In the genomic region with DNA sequence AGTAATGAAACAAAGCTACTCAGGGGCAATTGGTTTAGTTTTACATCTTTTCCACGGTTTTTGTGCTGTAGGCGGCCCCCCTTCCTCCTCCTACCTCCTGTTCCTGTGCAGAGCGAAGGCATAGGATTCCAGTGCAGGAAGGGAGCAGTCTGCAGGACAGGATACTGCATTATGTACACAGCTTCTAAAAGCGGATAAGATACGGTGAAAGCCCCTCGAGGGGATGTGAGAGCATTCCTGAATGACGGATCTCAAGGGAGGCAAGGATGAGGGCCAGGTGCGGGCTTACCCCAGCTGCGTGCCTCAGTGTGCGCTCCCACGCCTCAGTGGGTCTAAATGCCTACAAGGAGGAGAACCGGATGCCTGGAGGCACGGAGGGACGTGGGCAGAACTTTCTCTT, we compare ENCODE assay signal across 7 mouse cellular contexts. TPM values are rescaled to one million over a fixed set of nuclear protein-coding genes. Genes with fewer than 3 reads are reported as not detected.
DNase-seq lines count a peak whose midpoint lies in the region; ATAC-seq and TF ChIP-seq lines count a peak whose summit lies in the region.

No protein-coding gene starts in this region.

- H3K9ac ChIP-seq in kidney, embryonic 15.5 days: no peak overlapping the region
- H3K9ac ChIP-seq in intestine, embryonic 15.5 days: no peak overlapping the region
- H3K9ac ChIP-seq in stomach, embryonic 16.5 days (ENCODE audit: low read length): no peak overlapping the region; the same call in 1 of the 2 replicates

- WGBS in kidney, embryonic 15.5 days: 11% methylated on average over 14 of the region's 14 CpGs
- WGBS in kidney, adult 2 months: 11% methylated on average over 14 of the region's 14 CpGs
- WGBS in intestine, embryonic 15.5 days: 32% methylated on average over 14 of the region's 14 CpGs
- WGBS in stomach, embryonic 16.5 days: 22% methylated on average over 14 of the region's 14 CpGs

- peak overlapping the region; percentile 4; the same call in 1 of the 2 replicates for H3K27ac ChIP-seq in kidney, embryonic 15.5 days
- no peak overlapping the region for H3K27ac ChIP-seq in kidney, adult 2 months (ENCODE audit: insufficient read depth, low read depth, low read length)
- no peak overlapping the region for H3K27ac ChIP-seq in intestine, embryonic 15.5 days
- H3K27ac ChIP-seq in stomach, embryonic 16.5 days (ENCODE audit: low read length): no peak overlapping the region

- H3K9me3 ChIP-seq in kidney, embryonic 15.5 days (replicated peaks): no peaks in the 10 kb centered on the region
- H3K9me3 ChIP-seq in intestine, embryonic 15.5 days: no peaks in the 10 kb centered on the region
- no peaks in the 10 kb centered on the region for H3K9me3 ChIP-seq in stomach, embryonic 16.5 days (replicated peaks; ENCODE audit: control insufficient read depth, low read length)

- DNase-seq in kidney, adult 2 months: no peak
- peak; percentile 10 for DNase-seq in right cerebral cortex, adult 18-20 months
- DNase-seq in right cerebral cortex, postnatal 14 days: no peak
- no peak for DNase-seq in cerebellum, adult 9-11 months

- peaks cover 6% of the 10 kb centered on the region for H3K4me1 ChIP-seq in kidney, embryonic 15.5 days
- H3K4me1 ChIP-seq in kidney, adult 2 months (ENCODE audit: control insufficient read depth, insufficient read depth, low read length): no peaks in the 10 kb centered on the region
- H3K4me1 ChIP-seq in intestine, embryonic 15.5 days (replicated peaks): peaks cover 2% of the 10 kb centered on the region; the same call in 1 of the 2 replicates
- H3K4me1 ChIP-seq in stomach, embryonic 16.5 days (ENCODE audit: control insufficient read depth, insufficient read depth, low read length): no peaks in the 10 kb centered on the region

- ATAC-seq in kidney, embryonic 15.5 days (replicated peaks; ENCODE audit: low FRiP score): peak; percentile 75; the same call in 1 of the 2 replicates
- no peak for ATAC-seq in intestine, embryonic 15.5 days
- ATAC-seq in stomach, embryonic 16.5 days (ENCODE audit: insufficient read depth, low FRiP score): no peak

- no peaks in the 10 kb centered on the region for H3K27me3 ChIP-seq in kidney, embryonic 15.5 days
- H3K27me3 ChIP-seq in kidney, adult 2 months (replicated peaks; ENCODE audit: control insufficient read depth, insufficient read depth, low read length): 0 out of 2 replicates have a peak, but pooled peaks cover 1% of the 10 kb centered on the region
- no peaks in the 10 kb centered on the region for H3K27me3 ChIP-seq in intestine, embryonic 15.5 days (replicated peaks)
- H3K27me3 ChIP-seq in stomach, embryonic 16.5 days (ENCODE audit: control insufficient read depth, insufficient read depth, low read length): no peaks in the 10 kb centered on the region

- no peak for TF ChIP-seq POLR2A in kidney, adult 2 months (IDR thresholded peaks at IDR 0.05; ENCODE audit: low read depth, low read length)

- H3K36me3 ChIP-seq in kidney, embryonic 15.5 days: no peaks in the 10 kb centered on the region
- H3K36me3 ChIP-seq in kidney, adult 2 months (ENCODE audit: control insufficient read depth, insufficient read depth, low read length): no peaks in the 10 kb centered on the region
- H3K36me3 ChIP-seq in intestine, embryonic 15.5 days: no peaks in the 10 kb centered on the region
- H3K36me3 ChIP-seq in stomach, embryonic 16.5 days (ENCODE audit: control insufficient read depth, insufficient read depth, low read length): no peaks in the 10 kb centered on the region

- TF ChIP-seq CTCF in kidney, adult 2 months (conservative IDR thresholded peaks at IDR 0.05; ENCODE audit: insufficient read depth, insufficient read length, low read depth, low read length): no peak

- peak overlapping the region; percentile 29 for H3K4me3 ChIP-seq in kidney, embryonic 15.5 days (replicated peaks)
- H3K4me3 ChIP-seq in kidney, adult 2 months (ENCODE audit: insufficient read depth, low read depth, low read length): no peak overlapping the region
- no peak overlapping the region for H3K4me3 ChIP-seq in intestine, embryonic 15.5 days (replicated peaks)
- no peak overlapping the region; the same call in 1 of the 2 replicates for H3K4me3 ChIP-seq in stomach, embryonic 16.5 days (replicated peaks; ENCODE audit: low read length)

- peak overlapping the region; percentile 56 for H3K4me2 ChIP-seq in kidney, embryonic 15.5 days
- peak overlapping the region; percentile 20 for H3K4me2 ChIP-seq in intestine, embryonic 15.5 days (replicated peaks)
- peak overlapping the region; percentile 37; the same call in 1 of the 2 replicates for H3K4me2 ChIP-seq in stomach, embryonic 16.5 days (ENCODE audit: low read depth, low read length)

RNA-seq across cellular contexts. Expression of gene Sptssb, which starts 53.1 kb away (rescaled TPM):
- 1.8 and 2.5 TPM in 2 replicates for polyA plus RNA-seq in kidney, embryonic 15.5 days (2015; fragmentation: Nextera tagmentation; extraction: Ambion mirVana)
- polyA plus RNA-seq in kidney, adult 2 months (2012; rRNA removed): 12.0 and 14.5 TPM in 2 replicates
- polyA plus RNA-seq in intestine, embryonic 15.5 days (2015; fragmentation: Nextera tagmentation; extraction: Ambion mirVana): 8.9 and 10.1 TPM in 2 replicates
- 60.5 and 99.1 TPM in 2 replicates for polyA plus RNA-seq in stomach, embryonic 16.5 days (2015; fragmentation: Nextera tagmentation; extraction: Ambion mirVana)
